Mouse (Mus musculus) kidney, embryonic 15.5 days (tissue): ENCODE data around the gene Ptpn3. TPM values are rescaled to one million over a fixed set of nuclear protein-coding genes. Genes with fewer than 3 reads are reported as not detected.

ENCODE experiments used
- ATAC-seq: fragments of 200-750 bp; cut with Nextera tagmentation; replicated peaks from 2 replicates; pipeline ENCODE4 v1.8.0; 2017; ENCODE audit warnings: moderate TSS enrichment; ENCODE audit not compliant: low FRiP score
- H3K27ac ChIP-seq: fragments of 300-500 bp; sonication (generic); 2 replicates; pipeline ENCODE4 v1.5.1; 2015; ENCODE audit warnings: mild to moderate bottlenecking, inconsistent platforms
- H3K27me3 ChIP-seq: fragments of 300-500 bp; sonication (generic); 2 replicates; pipeline ENCODE4 v1.6.1; 2015; ENCODE audit warnings: inconsistent platforms
- H3K36me3 ChIP-seq: fragments of 300-500 bp; sonication (generic); 2 replicates; pipeline ENCODE4 v1.6.1; 2015; ENCODE audit warnings: inconsistent platforms
- H3K4me1 ChIP-seq: fragments of 300-500 bp; sonication (generic); 2 replicates; pipeline ENCODE4 v1.6.1; 2015; ENCODE audit warnings: inconsistent platforms
- H3K4me2 ChIP-seq: fragments of 300-500 bp; sonication (generic); 2 replicates; pipeline ENCODE4 v1.6.1; 2015; ENCODE audit warnings: moderate library complexity, mild to moderate bottlenecking, inconsistent platforms
- H3K4me3 ChIP-seq: fragments of 300-500 bp; sonication (generic); replicated peaks from 2 replicates; pipeline ENCODE4 v1.5.1; 2015; ENCODE audit warnings: mild to moderate bottlenecking, inconsistent platforms
- H3K9ac ChIP-seq: fragments of 300-500 bp; sonication (generic); 2 replicates; pipeline ENCODE4 v1.6.1; 2015; ENCODE audit warnings: mild to moderate bottlenecking, inconsistent platforms
- H3K9me3 ChIP-seq: fragments of 300-500 bp; sonication (generic); replicated peaks from 2 replicates; pipeline ENCODE4 v1.6.1; 2016; ENCODE audit warnings: inconsistent platforms
- WGBS: fragments of 180-500 bp; shearing (Covaris S2); methylation state at CpG from one replicate; pipeline ENCODE4 v1.1.7; 2015; ENCODE audit warnings: mixed read lengths; 5-methylcytosine and 5-hydroxymethylcytosine counted together
- polyA plus RNA-seq: library from polyadenylated mRNA; unstranded; fragments of >200 nt; fragmentation: Nextera tagmentation; extraction: Ambion mirVana; gene quantifications from 2 replicates; pipeline ENCODE4 v1.2.1, GENCODE M21; 2015

Ptpn3 gene
- polyA plus RNA-seq, result 8.3 and 9.7 TPM in 2 replicates

DNA sequence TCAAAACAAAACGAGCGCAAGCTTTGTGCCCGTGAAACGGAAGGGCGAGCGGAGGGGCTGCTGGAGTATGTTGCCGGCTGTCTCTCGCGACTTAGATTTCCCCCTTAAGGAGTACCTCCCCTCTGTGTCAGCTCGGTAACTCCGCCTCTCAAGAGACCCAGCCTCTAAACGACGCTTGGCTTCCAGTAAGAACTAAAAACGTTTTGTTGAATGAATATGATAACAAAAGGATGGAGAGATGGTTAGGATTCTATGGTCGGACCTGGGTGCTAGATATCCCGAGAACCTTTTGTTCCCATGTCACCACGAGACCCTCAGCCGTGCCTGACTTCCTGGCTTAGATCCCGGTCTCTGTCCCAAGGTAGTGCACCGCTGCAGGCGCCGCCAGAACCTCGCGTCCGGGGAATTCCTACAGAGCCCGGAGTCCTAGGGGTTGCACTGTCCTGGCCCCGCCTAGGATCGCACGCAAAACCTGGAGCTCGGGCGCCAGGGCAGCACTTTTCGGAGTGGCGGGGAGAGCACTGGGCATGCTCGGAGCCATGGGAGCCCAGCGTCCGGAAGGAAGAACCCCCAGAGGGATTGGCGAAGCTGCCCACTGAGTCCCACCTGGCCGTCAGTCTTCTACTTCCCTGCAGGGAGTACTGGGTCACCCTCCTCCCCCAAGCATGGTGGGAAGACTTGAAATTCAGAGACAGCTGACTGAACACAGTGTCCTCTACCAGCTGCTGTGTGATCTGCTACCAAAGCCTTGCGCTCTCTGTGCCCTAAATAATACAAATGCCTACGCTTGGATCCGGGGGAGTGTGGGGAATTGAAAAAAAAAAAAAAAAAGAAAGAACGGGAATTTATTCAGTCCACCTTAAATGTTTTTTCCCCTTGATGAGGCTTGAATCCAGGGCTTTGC lies at the start of gene Ptpn3:
Gene Ptpn3, minus strand, starts transcription at position 428 of the 904 bp plus-strand sequence.
- peak within 1 kb of the TSS; percentile 76 for H3K4me3 ChIP-seq
- peak within 1 kb of the TSS; percentile 74 for H3K9ac ChIP-seq
- H3K4me2 ChIP-seq, result peak within 1 kb of the TSS; percentile 86
- H3K9me3 ChIP-seq, result no peaks in the 10 kb centered on the region
- H3K4me1 ChIP-seq, result peaks cover 50% of the 10 kb centered on the region
- WGBS, result under 1% methylated on average over 42 of the region's 42 CpGs
- peak within 1 kb of the TSS; percentile 92 for H3K27ac ChIP-seq
- ATAC-seq, result peak; percentile 92
- H3K36me3 ChIP-seq, result no peaks in the 10 kb centered on the region
- peaks cover 11% of the 10 kb centered on the region for H3K27me3 ChIP-seq

DNA sequence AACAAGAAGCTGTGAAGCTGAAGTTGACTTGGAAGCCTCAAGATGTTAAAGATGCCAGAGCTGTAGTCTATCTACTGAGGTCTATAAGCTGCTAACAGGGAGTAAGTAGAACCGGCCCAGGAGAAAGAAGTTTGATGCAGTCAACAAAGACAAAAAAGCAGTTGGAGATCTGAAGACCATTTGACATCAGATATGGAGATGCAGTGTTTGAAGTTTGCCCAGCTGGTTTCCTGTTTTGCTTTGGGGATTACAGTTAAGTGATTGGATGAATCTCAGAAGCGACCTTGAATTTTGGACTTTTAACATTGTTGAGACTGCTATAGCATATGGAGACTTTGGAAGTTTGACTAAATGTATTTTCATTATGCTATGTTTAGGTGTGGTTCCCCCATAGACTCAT lies 48.9 kb upstream of the Ptpn3 start:
- Histone ChIP-seq H3K27ac (no peak overlapping the region), H3K4me2 (no peak overlapping the region), H3K27me3 (no peaks in the 10 kb centered on the region), H3K4me3 (no peak overlapping the region), H3K4me1 (no peaks in the 10 kb centered on the region), H3K9me3 (no peaks in the 10 kb centered on the region), H3K9ac (no peak overlapping the region), H3K36me3 (no peaks in the 10 kb centered on the region)
- ATAC-seq, result no peak
- WGBS, result 92% methylated on average over 2 of the region's 2 CpGs

DNA sequence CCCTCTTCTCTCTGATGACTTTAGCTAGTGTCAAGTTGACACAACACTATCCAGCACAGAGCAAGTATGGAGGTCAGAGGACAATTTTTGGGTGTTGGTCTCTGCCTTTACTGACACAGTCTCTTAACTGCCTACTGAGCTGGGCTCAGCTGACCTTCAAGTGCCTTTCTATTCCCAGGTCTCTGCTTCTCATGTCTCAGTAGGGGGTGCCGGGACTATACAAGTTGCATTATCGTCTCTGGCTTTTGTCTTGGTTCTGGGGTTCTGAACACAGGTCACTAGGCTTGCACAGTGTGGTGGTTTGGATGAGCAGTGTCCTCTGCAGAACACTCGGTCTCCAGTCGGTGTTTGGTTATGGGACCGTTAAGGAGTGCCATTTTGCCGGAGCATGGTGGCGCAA lies 42.4 kb upstream of the Ptpn3 start:
- no peak overlapping the region for H3K4me3 ChIP-seq
- no peaks in the 10 kb centered on the region for H3K36me3 ChIP-seq
- no peaks in the 10 kb centered on the region for H3K4me1 ChIP-seq
- no peak overlapping the region for H3K9ac ChIP-seq
- H3K27ac ChIP-seq, result no peak overlapping the region
- ATAC-seq, result no peak
- no peaks in the 10 kb centered on the region for H3K9me3 ChIP-seq
- H3K27me3 ChIP-seq, result no peaks in the 10 kb centered on the region
- no peak overlapping the region for H3K4me2 ChIP-seq
- 94% methylated on average over 7 of the region's 7 CpGs for WGBS

DNA sequence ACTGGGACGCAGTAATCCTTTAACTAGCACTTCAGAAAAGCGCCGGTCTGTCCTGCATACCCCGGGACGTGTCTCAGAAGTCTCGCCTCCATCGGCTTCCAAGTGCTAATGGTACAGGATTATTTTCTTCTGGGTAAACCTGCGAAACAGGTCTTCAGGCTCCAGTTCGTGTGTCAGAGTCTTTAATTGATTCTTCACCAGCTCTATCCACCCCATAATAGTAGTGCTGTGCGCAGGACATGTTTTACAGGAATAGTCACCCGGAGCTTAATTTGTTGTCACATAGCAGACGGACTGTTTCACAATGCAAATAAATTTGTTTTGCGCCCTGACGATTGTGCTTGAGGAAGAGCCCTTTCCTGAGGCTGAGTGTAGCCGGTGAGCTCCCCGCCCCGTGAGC lies 37.3 kb upstream of the Ptpn3 start:
- ATAC-seq, result no peak
- WGBS, result 84% methylated on average over 17 of the region's 17 CpGs
- Histone ChIP-seq H3K4me1 (no peaks in the 10 kb centered on the region), H3K4me2 (no peak overlapping the region), H3K9ac (no peak overlapping the region), H3K9me3 (no peaks in the 10 kb centered on the region), H3K27ac (no peak overlapping the region), H3K27me3 (no peaks in the 10 kb centered on the region), H3K4me3 (no peak overlapping the region), H3K36me3 (no peaks in the 10 kb centered on the region)

DNA sequence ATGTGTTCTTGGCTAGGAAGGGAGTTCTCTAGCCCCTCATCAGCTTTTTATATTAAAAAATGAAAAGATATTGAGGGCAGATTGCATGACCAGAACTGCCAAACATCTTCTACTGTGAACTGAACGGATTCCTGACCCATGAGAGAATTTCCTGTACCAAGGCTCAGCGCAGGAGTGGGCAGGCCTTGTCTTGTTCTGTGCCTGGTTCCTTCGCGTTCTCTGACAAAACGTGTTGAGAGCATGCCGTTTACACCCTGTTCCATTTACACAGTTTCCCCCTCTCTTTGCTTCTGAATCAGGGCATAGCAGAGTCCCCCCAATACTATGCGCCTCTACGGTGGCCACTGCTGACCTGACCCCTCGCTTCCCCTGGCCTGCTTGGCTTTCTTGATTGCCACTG lies 36.4 kb upstream of the Ptpn3 start:
- Histone ChIP-seq H3K27ac (no peak overlapping the region), H3K9ac (no peak overlapping the region), H3K4me1 (no peaks in the 10 kb centered on the region), H3K27me3 (no peaks in the 10 kb centered on the region), H3K4me2 (no peak overlapping the region), H3K9me3 (no peaks in the 10 kb centered on the region), H3K36me3 (no peaks in the 10 kb centered on the region), H3K4me3 (no peak overlapping the region)
- WGBS, result 63% methylated on average over 9 of the region's 9 CpGs
- no peak for ATAC-seq

DNA sequence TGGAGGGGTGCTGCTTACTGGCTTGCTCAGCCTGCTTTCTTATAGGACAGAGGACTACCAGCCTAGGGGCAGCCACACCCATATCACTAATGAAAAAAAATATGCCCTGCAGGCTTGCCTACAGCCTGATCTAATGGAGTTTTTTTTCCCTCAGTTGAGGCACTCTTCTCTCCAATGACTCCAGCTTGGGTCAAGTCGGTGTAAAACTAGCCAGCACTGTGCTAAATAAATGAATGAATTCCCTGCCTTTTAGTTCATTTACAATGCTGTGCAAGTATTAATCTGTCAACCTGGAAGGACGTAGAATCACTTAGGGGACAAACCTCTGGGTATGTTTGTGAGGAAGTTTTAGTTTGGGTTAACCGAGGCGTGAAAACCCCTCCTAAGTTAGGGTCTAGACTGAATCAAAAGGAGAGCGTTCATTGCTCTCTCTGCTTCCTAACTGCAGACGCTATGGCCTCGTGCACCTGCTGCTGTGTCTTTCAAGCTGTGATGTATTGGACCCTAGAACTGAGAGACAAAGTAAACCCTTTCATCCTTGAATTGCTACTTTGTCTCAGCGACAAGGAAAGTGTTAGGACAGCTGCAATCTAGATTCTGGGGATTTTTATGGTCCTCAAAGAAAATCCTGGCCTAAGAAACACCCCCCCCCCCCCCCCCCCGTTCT lies 33.5 kb upstream of the Ptpn3 start:
- Histone ChIP-seq H3K36me3 (no peaks in the 10 kb centered on the region), H3K4me2 (no peak overlapping the region), H3K9me3 (no peaks in the 10 kb centered on the region), H3K9ac (no peak overlapping the region), H3K27me3 (no peaks in the 10 kb centered on the region), H3K27ac (no peak overlapping the region), H3K4me1 (no peaks in the 10 kb centered on the region), H3K4me3 (no peak overlapping the region)
- WGBS, result 45% methylated on average over 9 of the region's 9 CpGs
- ATAC-seq, result no peak

DNA sequence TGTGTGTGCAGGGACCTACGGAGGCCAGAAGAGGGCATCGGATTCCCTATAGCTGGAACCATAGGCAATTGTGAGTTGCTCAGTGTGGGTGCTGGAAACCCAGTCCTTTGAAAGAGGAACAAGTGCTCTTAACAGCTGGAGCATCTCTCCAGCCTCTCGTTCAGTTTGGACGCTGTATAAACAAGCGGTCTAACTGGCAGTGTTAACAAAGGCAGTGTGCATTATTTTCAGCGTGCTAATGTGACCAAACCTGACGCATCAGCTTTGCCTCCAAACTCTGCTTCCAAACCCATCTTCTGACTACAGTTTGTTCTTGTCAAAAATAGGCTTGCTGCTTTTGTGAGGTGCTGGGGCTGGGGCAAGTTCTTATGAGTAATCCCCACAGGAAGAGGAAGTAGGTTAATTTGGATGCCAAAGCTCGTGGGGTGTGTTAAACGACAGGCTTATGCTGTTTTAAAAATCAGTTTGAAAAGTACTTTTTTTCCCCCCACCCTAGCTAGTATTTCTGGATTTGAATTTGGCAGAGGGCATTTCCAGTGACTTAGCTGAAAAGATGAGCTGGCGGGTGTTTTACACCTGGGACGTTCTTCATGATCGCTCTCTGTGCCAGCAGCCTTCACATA lies 32.4 kb upstream of the Ptpn3 start:
- ATAC-seq, result no peak
- WGBS, result 86% methylated on average over 12 of the region's 12 CpGs

DNA sequence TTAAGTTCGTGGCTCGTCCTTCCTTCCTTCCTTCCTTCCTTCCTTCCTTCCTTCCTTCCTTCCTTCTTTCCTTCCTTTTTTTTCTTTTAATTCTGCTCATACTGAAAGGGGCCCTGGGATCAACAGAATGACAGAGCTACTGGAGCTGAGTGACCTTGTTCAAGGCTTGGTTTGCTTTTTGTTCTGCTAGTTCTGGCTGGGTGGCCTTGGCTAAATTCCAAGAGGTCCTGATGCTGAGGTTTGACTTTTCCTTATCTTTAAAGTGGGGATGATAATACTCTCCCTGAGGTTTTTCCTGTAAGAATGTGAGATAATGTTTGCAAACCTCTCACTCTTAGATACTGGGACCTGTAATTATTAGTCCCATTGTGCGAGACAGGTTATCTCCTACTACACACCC lies 30.9 kb upstream of the Ptpn3 start:
- H3K4me1 ChIP-seq, result no peaks in the 10 kb centered on the region
- H3K9ac ChIP-seq, result no peak overlapping the region
- no peaks in the 10 kb centered on the region for H3K27me3 ChIP-seq
- H3K4me3 ChIP-seq, result no peak overlapping the region
- no peak overlapping the region for H3K4me2 ChIP-seq
- H3K27ac ChIP-seq, result no peak overlapping the region
- H3K9me3 ChIP-seq, result no peaks in the 10 kb centered on the region
- ATAC-seq, result no peak
- WGBS, result 82% methylated on average over 3 of the region's 3 CpGs
- H3K36me3 ChIP-seq, result no peaks in the 10 kb centered on the region

More for the DNA sequence above, 32.4 kb upstream of the Ptpn3 start:
- Histone ChIP-seq H3K36me3 (no peaks in the 10 kb centered on the region), H3K27me3 (no peaks in the 10 kb centered on the region), H3K4me1 (no peaks in the 10 kb centered on the region), H3K4me2 (no peak overlapping the region), H3K4me3 (no peak overlapping the region), H3K9ac (no peak overlapping the region), H3K27ac (no peak overlapping the region), H3K9me3 (no peaks in the 10 kb centered on the region)

DNA sequence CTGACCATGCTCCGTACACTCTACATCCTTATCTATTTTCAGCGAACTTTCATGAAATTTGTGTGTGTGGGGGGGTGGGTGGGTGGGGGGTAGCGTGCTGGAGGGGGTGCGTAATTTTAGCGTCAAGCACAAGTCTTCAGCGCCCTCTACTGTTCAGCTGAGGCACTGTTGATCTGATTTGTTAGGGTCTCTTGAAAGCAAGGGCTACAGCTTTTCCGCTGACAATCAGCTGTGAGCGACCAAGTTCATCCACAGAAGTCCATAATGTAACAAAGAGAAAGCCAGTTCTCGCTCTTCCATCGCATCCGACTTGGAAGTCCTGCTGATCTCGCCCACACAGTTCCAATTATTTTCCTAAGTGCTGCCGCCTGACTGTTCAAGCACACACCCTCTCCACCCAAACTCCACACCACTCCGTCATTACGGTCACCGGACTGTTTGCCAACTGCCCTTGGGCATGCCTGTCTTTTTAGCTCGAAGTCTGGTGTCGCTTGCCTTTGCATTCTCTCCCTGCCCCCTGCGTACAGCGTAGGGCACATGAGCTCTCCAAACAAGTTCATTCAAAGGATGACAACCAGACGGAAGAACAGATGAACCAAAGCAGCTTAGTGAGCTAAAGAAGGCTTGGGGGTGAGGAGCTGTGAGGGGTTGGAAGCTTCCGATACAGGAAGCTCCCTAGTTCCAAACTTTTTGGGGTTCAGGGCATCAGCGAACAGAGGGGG lies 19.1 kb upstream of the Ptpn3 start:
- ATAC-seq, result no peak
- H3K4me3 ChIP-seq, result no peak overlapping the region
- H3K36me3 ChIP-seq, result no peaks in the 10 kb centered on the region

DNA sequence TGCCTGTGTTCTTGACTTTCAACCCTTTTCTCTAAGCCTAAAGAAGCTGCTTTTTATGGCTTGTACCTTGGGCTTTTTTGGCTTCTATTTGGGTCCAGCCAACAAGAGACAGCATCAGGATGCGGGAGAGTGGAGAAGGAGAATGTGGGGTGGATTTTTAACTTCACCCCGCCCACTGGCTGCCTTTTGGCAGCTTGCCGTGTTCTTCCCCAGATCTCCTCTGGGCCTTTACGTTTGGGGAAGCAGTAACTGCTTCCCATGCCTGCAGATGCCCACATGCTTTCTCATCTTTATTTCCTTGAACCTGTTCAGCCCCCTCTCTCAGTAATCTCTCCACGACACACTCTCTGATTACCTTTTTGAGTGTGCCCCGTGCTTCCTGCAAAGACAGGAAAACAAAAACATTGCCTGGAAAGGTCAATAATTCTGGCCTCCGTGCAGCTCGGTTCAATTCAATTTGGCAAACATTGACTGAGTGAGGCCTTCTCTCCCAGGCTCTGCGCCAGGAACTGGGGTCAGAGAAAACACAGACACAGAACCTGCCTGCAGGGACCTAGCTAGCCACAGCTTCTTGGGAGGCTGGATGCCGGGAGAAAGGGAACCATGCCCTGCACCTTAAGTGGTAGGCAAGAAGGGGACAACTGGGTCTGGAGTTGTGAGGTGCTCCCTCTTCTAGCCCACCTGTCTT lies 17.0 kb upstream of the Ptpn3 start:
- H3K9ac ChIP-seq, result no peak overlapping the region
- ATAC-seq, result peak; percentile 66; the same call in 1 of the 2 replicates
- H3K27me3 ChIP-seq, result peaks cover 6% of the 10 kb centered on the region; the same call in 1 of the 2 replicates
- peak overlapping the region; percentile 56 for H3K27ac ChIP-seq
- H3K4me1 ChIP-seq, result peaks cover 12% of the 10 kb centered on the region
- H3K9me3 ChIP-seq, result no peaks in the 10 kb centered on the region
- WGBS, result 18% methylated on average over 10 of the region's 10 CpGs
- no peak overlapping the region for H3K4me3 ChIP-seq
- no peak overlapping the region; the same call in 1 of the 2 replicates for H3K4me2 ChIP-seq
- no peaks in the 10 kb centered on the region for H3K36me3 ChIP-seq

More for the DNA sequence above, 19.1 kb upstream of the Ptpn3 start:
- no peaks in the 10 kb centered on the region for H3K9me3 ChIP-seq
- no peak overlapping the region for H3K9ac ChIP-seq
- no peak overlapping the region for H3K4me2 ChIP-seq
- peaks cover 6% of the 10 kb centered on the region; the same call in 1 of the 2 replicates for H3K27me3 ChIP-seq
- peaks cover 12% of the 10 kb centered on the region for H3K4me1 ChIP-seq
- no peak overlapping the region for H3K27ac ChIP-seq
- WGBS, result 43% methylated on average over 23 of the region's 23 CpGs
